Mouse (Mus musculus) small intestine, adult 2 months (tissue): Measurements from ENCODE around the gene Padi1.

Experiments
- CTCF ChIP-seq: fragments of 200-500 bp; IDR thresholded peaks from 2 replicates; pipeline ENCODE4 v1.5.1; 2012; ENCODE audit warnings: low read depth, mild to moderate bottlenecking, control low read depth, inconsistent platforms, low read length, moderate library complexity, mixed read lengths; ENCODE audit not compliant: insufficient replicate concordance, insufficient read length; ENCODE audit errors: extremely low read depth
- POLR2A ChIP-seq: fragments of 200-500 bp; IDR thresholded peaks from 2 replicates; pipeline ENCODE4 v1.6.1; 2012; ENCODE audit warnings: low read depth, mild to moderate bottlenecking, control low read depth, inconsistent platforms, low read length, moderate library complexity

DNA sequence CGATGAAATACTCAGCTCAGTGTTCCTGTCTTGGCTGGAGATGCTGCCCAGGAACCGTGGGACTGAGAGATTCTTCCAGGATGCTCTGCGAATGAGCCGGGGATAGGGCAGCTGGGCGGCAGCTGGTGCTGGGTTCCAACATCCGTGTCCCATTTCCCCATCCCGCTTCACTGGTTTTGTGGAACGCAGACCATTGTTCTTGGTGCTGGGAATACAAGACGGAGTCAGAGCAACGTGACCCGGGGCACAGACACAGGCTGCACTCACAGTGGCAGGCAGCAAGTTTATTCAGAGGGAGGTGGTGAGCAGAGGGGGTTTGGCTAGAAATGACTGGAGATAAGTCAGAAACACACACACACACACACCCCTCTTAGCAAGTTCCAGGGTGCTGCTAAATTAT lies 3.7 kb upstream of the Padi1 start:
- no peak for TF ChIP-seq CTCF
- TF ChIP-seq POLR2A: no peak
